Mouse (Mus musculus) fibroblast of lung, adult 2 months (primary cell): Measurements from ENCODE around the gene Utrn.
A peak's percentile ranks its signal among the peaks of the same experiment; 100 is the strongest.

Experiments
- DNase-seq: peaks from one replicate; pipeline ENCODE4 v3.0.0-alpha.2; 2011; ENCODE audit warnings: low read depth

Gene Utrn

GRCm38 (mm10) chr10:12414967-12415366, 454.2 kb downstream of the Utrn start:
- no peak for DNase-seq

DNA sequence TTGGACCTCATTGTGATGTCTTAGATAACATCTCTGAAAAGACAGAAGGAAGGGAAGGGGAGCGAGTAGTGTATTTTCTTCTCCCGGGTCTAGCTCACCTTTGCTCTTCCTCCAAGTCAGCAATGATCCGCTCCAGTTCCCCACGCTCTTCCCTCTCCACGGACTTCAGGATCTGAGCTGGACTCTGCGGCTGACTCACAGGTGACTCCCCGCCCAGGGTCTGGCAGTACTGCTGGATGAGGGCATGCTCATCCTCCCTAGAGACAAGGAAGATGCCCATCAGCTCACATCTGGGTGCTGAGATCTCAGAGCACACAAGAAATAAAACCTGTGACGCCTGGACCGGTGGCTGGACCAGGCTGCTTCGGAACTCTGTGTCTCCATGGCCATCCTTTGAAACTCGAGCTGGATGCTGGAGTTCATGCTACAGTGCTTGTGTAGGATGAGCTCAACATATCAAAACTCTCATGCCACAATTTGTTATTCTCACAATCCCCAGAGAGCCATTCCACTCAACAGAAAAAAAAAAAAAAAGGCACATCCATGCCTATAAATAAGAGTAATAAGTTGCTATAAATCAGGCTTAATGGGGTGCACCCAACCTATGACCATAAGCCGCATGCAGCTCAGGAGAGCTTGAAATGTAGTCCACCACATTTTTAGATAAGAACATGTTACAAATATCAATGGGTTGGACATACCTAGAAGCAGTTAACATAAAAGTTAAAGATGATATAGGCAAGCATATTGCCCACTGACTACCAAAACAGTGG, 462.6 kb downstream of the Utrn start:
- no peak for DNase-seq

DNA sequence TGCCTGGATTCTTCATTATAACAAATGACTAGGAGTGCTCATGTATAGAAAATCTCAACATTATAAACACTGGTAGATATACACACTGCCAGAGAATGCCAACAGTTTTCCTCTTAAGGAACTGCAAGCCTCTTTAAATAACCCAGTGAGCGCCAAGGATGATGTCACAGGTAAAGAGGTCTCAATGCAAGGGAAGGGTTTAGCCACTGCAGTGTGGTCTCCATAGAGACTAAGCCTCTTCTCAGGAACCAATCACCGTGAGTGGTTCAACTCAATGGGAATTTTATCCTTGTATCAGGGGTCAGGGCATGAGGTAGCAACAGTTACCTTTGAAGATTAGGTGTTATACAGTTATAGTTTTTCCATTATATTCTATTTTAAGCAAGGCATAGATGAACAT, 469.7 kb downstream of the Utrn start:
- DNase-seq, result no peak

DNA sequence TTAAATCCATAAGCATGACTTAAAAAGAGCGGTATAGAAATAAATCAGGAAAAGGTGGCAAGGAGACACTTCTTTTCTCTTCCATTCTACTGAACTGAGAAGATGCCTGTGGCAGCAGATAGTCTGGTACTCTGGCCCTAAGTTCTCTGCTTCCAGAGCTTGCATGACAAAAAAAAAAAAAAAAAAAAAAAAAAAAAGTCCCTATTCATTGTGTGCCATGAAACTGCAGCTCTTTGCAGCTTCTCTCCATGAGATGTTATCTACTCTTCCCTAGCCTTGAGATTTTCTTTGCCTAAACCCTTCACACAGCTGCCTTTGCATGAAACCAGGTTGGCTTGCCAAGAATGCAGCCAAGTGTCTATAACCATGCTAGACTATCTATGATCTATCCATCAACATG, 489.0 kb downstream of the Utrn start:
- no peak for DNase-seq

GRCm38 (mm10) chr10:12379123-12379522, 490.0 kb downstream of the Utrn start:
- no peak for DNase-seq

DNA sequence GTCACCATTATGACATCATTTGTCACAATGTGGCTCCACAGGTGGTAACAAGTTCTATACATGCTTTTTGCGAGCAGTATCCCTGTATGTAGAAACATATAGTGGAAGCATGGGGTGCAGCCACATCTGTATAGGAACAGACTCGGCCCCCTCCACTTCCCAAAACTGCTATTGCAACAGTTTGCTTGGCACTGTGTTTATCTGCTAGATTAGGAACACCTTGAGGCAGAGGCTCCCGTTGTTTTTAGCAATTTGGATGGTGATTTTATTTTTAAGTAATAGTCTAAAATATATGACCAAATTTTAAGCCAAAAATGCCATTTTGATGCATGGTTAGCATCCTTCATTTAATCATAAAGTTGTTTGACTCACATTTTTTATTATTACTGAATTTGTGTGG, 491.4 kb downstream of the Utrn start:
- no peak for DNase-seq

- DNase-seq, result no peak
Measured at GRCm38 (mm10) chr10:12376015-12376414, 493.1 kb downstream of the Utrn start.

DNA sequence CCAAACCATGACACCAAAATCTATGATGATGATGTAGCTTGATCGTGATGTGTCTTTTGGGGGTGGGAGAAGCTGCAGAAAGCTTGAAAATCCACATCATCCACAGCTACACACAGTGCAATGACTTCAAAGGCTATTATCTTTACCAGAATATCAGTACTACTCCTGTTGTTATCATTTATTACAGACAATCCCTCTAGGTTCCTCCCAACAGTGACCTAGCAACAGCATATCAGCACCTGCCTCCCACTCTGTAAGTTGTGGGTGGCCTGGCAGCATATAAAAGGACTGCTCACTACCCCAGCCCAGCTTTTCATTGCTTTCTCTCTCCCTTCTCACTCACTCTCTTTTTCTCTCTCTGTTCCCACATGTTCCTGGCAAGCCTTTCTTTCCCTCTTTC, 494.4 kb downstream of the Utrn start:
- DNase-seq, result no peak

GRCm38 (mm10) chr10:12354556-12354955, 514.6 kb downstream of the Utrn start:
- DNase-seq, result peak; percentile 61

DNA sequence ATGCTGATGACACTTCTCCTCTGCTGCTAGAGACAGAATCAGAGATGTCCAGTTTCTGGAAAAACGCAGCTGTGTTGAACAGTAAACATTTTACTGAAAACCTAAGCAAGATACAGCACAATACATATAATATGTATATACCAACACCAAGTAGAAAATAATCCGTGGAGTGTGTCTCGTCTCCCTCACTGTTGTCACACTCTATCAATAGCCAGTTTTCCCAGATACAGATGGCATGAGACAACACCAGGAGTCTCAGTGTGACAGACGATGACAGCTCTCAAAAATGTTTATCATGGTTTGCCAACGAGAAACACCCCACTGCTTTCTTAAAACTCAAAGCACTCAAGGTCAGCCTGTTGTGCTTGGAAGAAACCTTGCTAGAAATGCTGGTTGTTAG, 515.1 kb downstream of the Utrn start:
- DNase-seq, result no peak

- no peak for DNase-seq
Measured at GRCm38 (mm10) chr10:12339704-12340558, 529.2 kb downstream of the Utrn start.

DNA sequence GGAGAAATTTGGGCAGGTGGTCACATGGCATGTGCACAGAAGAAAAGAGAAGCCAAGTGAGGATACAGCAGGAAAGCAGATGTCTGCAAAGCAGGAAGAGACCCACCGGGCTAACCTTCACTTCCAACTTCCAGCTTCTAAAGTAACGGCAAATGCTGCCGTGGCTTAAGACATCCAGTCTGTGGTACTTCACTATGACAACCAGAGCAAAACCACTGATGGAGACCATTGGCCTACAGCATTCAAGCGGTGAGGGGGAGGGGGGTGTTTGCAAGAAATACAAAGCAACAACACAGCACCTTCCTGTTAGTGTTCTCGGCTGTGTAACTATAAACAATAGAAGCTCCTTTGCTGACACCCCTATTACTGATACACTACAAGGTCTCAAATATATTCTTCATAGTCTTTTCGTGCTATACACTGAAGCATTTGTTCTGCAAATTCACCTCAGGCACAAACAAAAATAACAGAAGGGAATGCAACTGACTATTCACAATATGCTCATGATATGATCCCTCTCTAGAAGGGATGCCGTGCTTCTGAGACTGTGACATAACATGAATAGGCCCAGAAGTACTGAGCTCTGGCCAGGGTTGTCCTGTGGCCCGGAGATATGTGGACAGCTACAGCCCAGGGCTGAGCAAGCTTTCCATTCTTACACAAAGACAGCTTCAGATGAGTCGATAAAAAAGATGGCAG, 530.0 kb downstream of the Utrn start:
- DNase-seq, result no peak
